Mouse (Mus musculus) kidney, embryonic 14.5 days (tissue): ENCODE measurements around the gene Sema4c. TPM values are rescaled to one million over a fixed set of nuclear protein-coding genes. Genes with fewer than 3 reads are reported as not detected.

ENCODE experiments used
- ATAC-seq: fragments of 200-750 bp; cut with Nextera tagmentation; 2 replicates; pipeline ENCODE4 v1.8.0; 2017; ENCODE audit warnings: moderate number of reproducible peaks, mild to moderate bottlenecking, moderate TSS enrichment, moderate library complexity; ENCODE audit not compliant: low FRiP score, low TSS enrichment
- H3K27ac ChIP-seq: fragments of 300-500 bp; sonication (generic); 2 replicates; pipeline ENCODE4 v1.5.1; 2014; ENCODE audit warnings: low read depth, mild to moderate bottlenecking, low read length, moderate library complexity, mixed read lengths
- H3K27me3 ChIP-seq: fragments of 300-500 bp; sonication (generic); 2 replicates; pipeline ENCODE4 v1.6.1; 2014; ENCODE audit warnings: mild to moderate bottlenecking, low read length; ENCODE audit not compliant: control insufficient read depth, insufficient read depth
- H3K36me3 ChIP-seq: fragments of 300-500 bp; sonication (generic); 2 replicates; pipeline ENCODE4 v1.6.1; 2014; ENCODE audit warnings: low read length, mixed read lengths; ENCODE audit not compliant: control insufficient read depth, insufficient read depth
- H3K4me1 ChIP-seq: fragments of 300-500 bp; sonication (generic); 2 replicates; pipeline ENCODE4 v1.6.1; 2014; ENCODE audit warnings: low read length, mixed read lengths; ENCODE audit not compliant: control insufficient read depth, insufficient read depth
- H3K4me2 ChIP-seq: fragments of 300-500 bp; sonication (generic); replicated peaks from 2 replicates; pipeline ENCODE4 v1.6.1; 2014; ENCODE audit warnings: low read depth, mild to moderate bottlenecking, low read length
- H3K4me3 ChIP-seq: fragments of 300-500 bp; sonication (generic); 2 replicates; pipeline ENCODE4 v1.5.1; 2014; ENCODE audit warnings: mild to moderate bottlenecking, low read length
- H3K9ac ChIP-seq: fragments of 300-500 bp; sonication (generic); 2 replicates; pipeline ENCODE4 v1.6.1; 2014; ENCODE audit warnings: low read depth, mild to moderate bottlenecking, low read length, moderate library complexity
- H3K9me3 ChIP-seq: fragments of 300-500 bp; sonication (generic); 2 replicates; pipeline ENCODE4 v1.6.1; 2016; ENCODE audit warnings: low read length; ENCODE audit not compliant: control insufficient read depth
- WGBS: fragments of 180-500 bp; shearing (Covaris S2); extraction: QIAGEN DNeasy Blood & Tissue Kit; methylation state at CpG from one replicate; pipeline ENCODE4 v1.1.7; 2014; 5-methylcytosine and 5-hydroxymethylcytosine counted together
- polyA plus RNA-seq: library from polyadenylated mRNA; unstranded; fragments of >200 nt; fragmentation: Nextera tagmentation; extraction: Ambion mirVana; gene quantifications from 2 replicates; pipeline ENCODE4 v1.2.1, GENCODE M21; 2014

Sema4c gene
- polyA plus RNA-seq, 1 experiment from 2014 or later, result 4.8 TPM

GRCm38 (mm10) chr1:36528351-36528750 is 29.8 kb downstream of the Sema4c start:
- no peaks in the 10 kb centered on the region for H3K4me1 ChIP-seq
- no peaks in the 10 kb centered on the region for H3K9me3 ChIP-seq
- H3K9ac ChIP-seq, result no peak overlapping the region
- H3K4me3 ChIP-seq, result no peak overlapping the region
- 28% methylated on average over 1 of the region's 1 CpGs for WGBS
- H3K36me3 ChIP-seq, result peaks cover 39% of the 10 kb centered on the region
- no peaks in the 10 kb centered on the region for H3K27me3 ChIP-seq
- H3K27ac ChIP-seq, result no peak overlapping the region
- H3K4me2 ChIP-seq, result no peak overlapping the region
- no peak for ATAC-seq

GRCm38 (mm10) chr1:36526903-36527302 is 31.2 kb downstream of the Sema4c start:
- H3K9me3 ChIP-seq, result no peaks in the 10 kb centered on the region
- no peak overlapping the region for H3K27ac ChIP-seq
- no peak overlapping the region for H3K9ac ChIP-seq
- ATAC-seq, result no peak
- H3K4me2 ChIP-seq, result no peak overlapping the region
- H3K4me1 ChIP-seq, result no peaks in the 10 kb centered on the region
- WGBS, result 91% methylated on average over 10 of the region's 10 CpGs
- no peak overlapping the region for H3K4me3 ChIP-seq
- H3K27me3 ChIP-seq, result no peaks in the 10 kb centered on the region
- peaks cover 49% of the 10 kb centered on the region for H3K36me3 ChIP-seq

GRCm38 (mm10) chr1:36525774-36526173 is 32.4 kb downstream of the Sema4c start:
- H3K36me3 ChIP-seq, result peaks cover 53% of the 10 kb centered on the region
- no peak overlapping the region for H3K4me3 ChIP-seq
- H3K27ac ChIP-seq, result no peak overlapping the region
- H3K4me2 ChIP-seq, result no peak overlapping the region
- 94% methylated on average over 12 of the region's 12 CpGs for WGBS
- no peaks in the 10 kb centered on the region for H3K27me3 ChIP-seq
- ATAC-seq, result no peak
- no peak overlapping the region for H3K9ac ChIP-seq
- H3K9me3 ChIP-seq, result no peaks in the 10 kb centered on the region
- no peaks in the 10 kb centered on the region for H3K4me1 ChIP-seq

- peaks cover 66% of the 10 kb centered on the region for H3K36me3 ChIP-seq
- 56% methylated on average over 5 of the region's 5 CpGs for WGBS
- H3K27me3 ChIP-seq, result no peaks in the 10 kb centered on the region
- ATAC-seq, result no peak
- no peak overlapping the region for H3K27ac ChIP-seq
- H3K4me2 ChIP-seq, result no peak overlapping the region
- no peak overlapping the region for H3K4me3 ChIP-seq
- H3K9ac ChIP-seq, result no peak overlapping the region
- no peaks in the 10 kb centered on the region for H3K4me1 ChIP-seq
- H3K9me3 ChIP-seq, result no peaks in the 10 kb centered on the region
Observed at GRCm38 (mm10) chr1:36524058-36524457, 34.1 kb downstream of the Sema4c start.

GRCm38 (mm10) chr1:36523332-36524013 is 34.7 kb downstream of the Sema4c start:
- Histone ChIP-seq H3K4me1 (no peaks in the 10 kb centered on the region), H3K9me3 (no peaks in the 10 kb centered on the region), H3K36me3 (peaks cover 68% of the 10 kb centered on the region), H3K4me3 (no peak overlapping the region), H3K27me3 (no peaks in the 10 kb centered on the region), H3K9ac (no peak overlapping the region), H3K27ac (0 out of 2 replicates have a peak overlapping the region, but pooled peaks have one; percentile 37), H3K4me2 (no peak overlapping the region)
- ATAC-seq, result peak; percentile 17; the same call in 1 of the 2 replicates
- WGBS, result 49% methylated on average over 9 of the region's 9 CpGs

GRCm38 (mm10) chr1:36522210-36522609 is 35.9 kb downstream of the Sema4c start:
- 90% methylated on average over 7 of the region's 7 CpGs for WGBS
- H3K9ac ChIP-seq, result no peak overlapping the region
- H3K27ac ChIP-seq, result no peak overlapping the region
- no peaks in the 10 kb centered on the region for H3K4me1 ChIP-seq
- H3K27me3 ChIP-seq, result no peaks in the 10 kb centered on the region
- ATAC-seq, result no peak
- no peak overlapping the region for H3K4me2 ChIP-seq
- peaks cover 68% of the 10 kb centered on the region for H3K36me3 ChIP-seq
- H3K9me3 ChIP-seq, result no peaks in the 10 kb centered on the region
- H3K4me3 ChIP-seq, result no peak overlapping the region

GRCm38 (mm10) chr1:36519626-36520025 is 38.5 kb downstream of the Sema4c start:
- Histone ChIP-seq H3K27ac (no peak overlapping the region), H3K4me3 (no peak overlapping the region), H3K4me1 (0 out of 2 replicates have a peak, but pooled peaks cover 3% of the 10 kb centered on the region), H3K4me2 (no peak overlapping the region), H3K36me3 (peaks cover 57% of the 10 kb centered on the region), H3K27me3 (no peaks in the 10 kb centered on the region), H3K9me3 (no peaks in the 10 kb centered on the region), H3K9ac (no peak overlapping the region)
- 70% methylated on average over 11 of the region's 11 CpGs for WGBS
- ATAC-seq, result no peak

- Histone ChIP-seq H3K9me3 (no peaks in the 10 kb centered on the region), H3K36me3 (peaks cover 44% of the 10 kb centered on the region), H3K4me1 (peaks cover 15% of the 10 kb centered on the region), H3K4me3 (no peak overlapping the region), H3K27me3 (no peaks in the 10 kb centered on the region), H3K27ac (no peak overlapping the region), H3K9ac (no peak overlapping the region), H3K4me2 (no peak overlapping the region)
- WGBS, result 75% methylated on average over 3 of the region's 3 CpGs
- no peak for ATAC-seq
Observed at GRCm38 (mm10) chr1:36518259-36518658, 39.9 kb downstream of the Sema4c start.

- Histone ChIP-seq H3K9ac (peak overlapping the region; percentile 89; the same call in 1 of the 2 replicates), H3K27me3 (no peaks in the 10 kb centered on the region), H3K27ac (no peak overlapping the region), H3K36me3 (0 out of 2 replicates have a peak, but pooled peaks cover 6% of the 10 kb centered on the region), H3K4me2 (peak overlapping the region; percentile 69), H3K9me3 (no peaks in the 10 kb centered on the region), H3K4me1 (peaks cover 18% of the 10 kb centered on the region), H3K4me3 (peak overlapping the region; percentile 92)
- WGBS, result 50% methylated on average over 2 of the region's 2 CpGs
- no peak for ATAC-seq
Observed at GRCm38 (mm10) chr1:36513718-36514117, 44.4 kb downstream of the Sema4c start.
